Mouse (Mus musculus): ENCODE measurements around the gene Tmc8. TPM values are rescaled to one million over a fixed set of nuclear protein-coding genes. Genes with fewer than 3 reads are reported as not detected.
"Not testable (repeated sequence)": the region's sequence is repeated elsewhere in the genome, so short reads cannot be mapped to it uniquely, and the experiment has no call there.

Gene Tmc8
- polyA plus RNA-seq, 1 experiment from 2014 or later = 0.49 TPM

GRCm38 (mm10) chr11:117813867-117814266 is 32.0 kb downstream of the Tmc8 start:
- in situ Hi-C loops (cut with MboI; ENCODE audit: low pct_unique_long_range_greater_than_20kb) = no loop called here
- CTCF ChIA-PET = interaction anchor here (1.0 to 2.0 kb wide), 3 partner anchors 9 to 23 kb away, joined by 4 to 8 read pairs (median 5); partner anchors contain the start of genes Afmid and Tk1
- no peak for TF ChIP-seq CTCF (IDR thresholded peaks at IDR 0.05)
- POLR2A ChIA-PET = no interaction called here
- DNase-seq (ENCODE audit: low read depth, low spot score) = no peak
- H3K27me3 ChIP-seq = no peaks in the 10 kb centered on the region
- no peak for ATAC-seq

DNA sequence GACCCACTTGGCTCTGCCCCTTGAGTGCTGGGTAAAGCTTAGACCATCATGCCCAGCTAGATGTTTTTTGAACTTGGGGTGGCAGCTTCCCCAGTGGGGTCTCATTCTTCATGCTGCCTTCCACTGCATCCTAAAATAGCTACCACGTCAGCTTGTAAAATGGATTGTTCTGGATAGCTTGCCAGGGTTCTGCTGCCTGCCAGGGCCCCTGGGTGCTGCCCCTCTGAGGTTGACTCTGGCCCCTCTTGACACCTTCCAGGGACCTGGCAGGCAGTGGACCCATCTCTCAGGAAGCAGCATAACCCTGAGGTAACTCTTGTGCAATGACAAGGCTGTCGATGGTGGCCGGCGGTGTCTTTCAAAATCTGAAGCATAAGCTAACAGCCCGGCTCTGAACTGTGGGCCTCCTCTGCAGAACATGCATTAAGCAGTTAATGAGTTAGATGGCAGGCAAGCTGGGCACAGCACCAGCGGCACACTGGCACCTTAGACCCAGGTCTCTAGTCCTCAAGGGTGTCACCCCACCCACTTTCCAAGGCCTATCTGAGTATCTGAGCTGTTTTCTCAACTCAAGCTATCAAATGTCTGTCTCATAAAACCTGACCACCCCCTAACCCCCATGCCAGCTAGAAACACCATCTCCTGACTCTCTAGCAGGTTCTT is 33.0 kb downstream of the Tmc8 start:
- ChIA-PET POLR2A (no interaction called here), CTCF (interaction anchor here (1.9 to 2.0 kb wide), 2 partner anchors 10 to 24 kb away, joined by 5 to 8 read pairs; partner anchors contain the start of genes Afmid and Tk1)

DNA sequence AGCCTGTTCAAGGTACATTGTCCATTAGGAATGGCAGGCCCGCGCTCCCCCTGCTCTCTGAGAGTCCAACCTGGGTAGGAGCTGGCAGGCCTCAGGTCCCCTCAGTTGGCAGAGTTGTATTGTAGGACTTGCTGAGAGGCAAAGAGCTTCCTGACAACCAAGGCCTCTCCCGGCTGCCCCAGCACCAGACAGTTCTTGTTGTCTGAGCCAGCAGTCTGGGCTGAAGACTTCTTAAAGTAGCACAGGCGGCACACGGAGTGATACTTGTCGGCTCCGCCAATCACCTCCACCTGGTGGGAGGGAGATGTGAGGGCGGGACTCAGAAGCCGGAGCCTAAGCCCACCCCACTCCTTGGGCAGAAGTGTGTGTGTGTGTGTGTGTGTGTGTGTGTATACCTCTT is 34.0 kb downstream of the Tmc8 start:
- ATAC-seq; DNase-seq (ENCODE audit: low read depth, low spot score); POLR2A ChIA-PET; CTCF ChIA-PET; H3K27me3 ChIP-seq; in situ Hi-C loops (cut with MboI; ENCODE audit: low pct_unique_long_range_greater_than_20kb): not testable (repeated sequence)

More for the DNA sequence above, 33.0 kb downstream of the Tmc8 start:
- DNase-seq (ENCODE audit: low read depth, low spot score) (no peak), ATAC-seq (no peak)
- in situ Hi-C loops (cut with MboI; ENCODE audit: low pct_unique_long_range_greater_than_20kb) = no loop called here
- no peaks in the 10 kb centered on the region for H3K27me3 ChIP-seq
- no peak for TF ChIP-seq CTCF (IDR thresholded peaks at IDR 0.05)

DNA sequence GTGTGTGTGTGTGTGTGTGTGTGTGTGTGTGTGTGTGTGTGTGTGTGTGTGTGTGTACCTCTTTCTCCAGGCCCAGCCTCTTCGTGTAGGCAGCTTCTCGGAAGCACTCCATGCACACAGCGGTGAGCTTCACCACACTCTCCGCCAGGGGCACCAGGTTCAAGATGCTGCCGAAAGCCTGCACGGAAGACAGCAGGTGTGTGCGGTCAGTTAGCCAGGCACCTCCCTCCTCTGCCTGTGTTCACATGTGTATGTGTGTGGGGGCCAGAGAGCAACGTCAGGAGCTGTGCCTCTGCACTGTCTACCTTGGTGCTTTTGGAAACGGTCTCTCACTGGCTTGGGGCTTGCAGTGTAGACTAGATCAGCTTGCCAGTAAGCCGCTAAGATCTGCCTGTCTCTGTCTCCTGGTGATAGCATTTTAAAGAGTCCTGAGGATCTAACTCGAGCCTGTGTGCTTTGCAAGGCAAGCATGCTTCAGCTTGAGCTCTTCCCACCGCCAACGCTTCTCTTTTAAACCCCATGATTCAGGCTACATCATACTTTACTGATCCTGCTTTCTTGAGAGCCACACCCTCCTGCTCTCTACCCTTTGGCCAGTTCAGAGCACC is 34.6 kb downstream of the Tmc8 start:
- DNase-seq (ENCODE audit: low read depth, low spot score) (no peak), ATAC-seq (no peak)
- CTCF ChIA-PET = interaction anchor here (1.3 to 2.8 kb wide), 2 partner anchors 26 to 107 kb away, joined by 3 to 13 read pairs; no protein-coding TSS in a partner anchor
- TF ChIP-seq CTCF (IDR thresholded peaks at IDR 0.05) = no peak
- in situ Hi-C loops (cut with MboI; ENCODE audit: low pct_unique_long_range_greater_than_20kb) = no loop called here
- no peaks in the 10 kb centered on the region for H3K27me3 ChIP-seq
- POLR2A ChIA-PET = no interaction called here

DNA sequence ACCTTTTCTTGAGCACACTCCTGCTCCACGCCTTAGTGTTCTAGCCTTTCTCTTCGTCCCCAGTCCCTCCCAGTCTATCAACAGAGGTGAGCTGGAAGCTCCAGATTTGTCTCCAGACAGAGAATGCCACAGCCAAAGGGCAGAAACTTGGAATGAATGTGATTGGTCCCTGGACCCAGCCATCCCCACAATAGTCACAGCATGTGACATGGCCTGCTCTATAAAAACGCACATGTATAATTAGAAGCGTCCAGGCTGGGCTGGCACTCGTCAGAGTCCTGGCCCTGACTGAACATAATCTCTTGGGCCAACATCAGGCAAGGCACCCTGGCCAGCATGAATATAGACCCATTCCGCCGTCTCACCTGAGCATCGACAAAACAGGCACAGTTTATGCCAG is 37.2 kb downstream of the Tmc8 start:
- ATAC-seq = no peak
- in situ Hi-C loops (cut with MboI; ENCODE audit: low pct_unique_long_range_greater_than_20kb) = no loop called here
- DNase-seq (ENCODE audit: low read depth, low spot score) = no peak
- no peak for TF ChIP-seq CTCF (IDR thresholded peaks at IDR 0.05)
- CTCF ChIA-PET = interaction anchor here (2.8 kb wide), 1 partner anchor 29 kb away, joined by 13 read pairs; no protein-coding TSS in a partner anchor
- POLR2A ChIA-PET = interaction anchor here (1.7 kb wide), 2 partner anchors 9 to 29 kb away, joined by 4 to 5 read pairs; partner anchors contain the start of gene Birc5
- H3K27me3 ChIP-seq = no peaks in the 10 kb centered on the region

GRCm38 (mm10) chr11:117820173-117820572 is 38.3 kb downstream of the Tmc8 start:
- H3K27me3 ChIP-seq = no peaks in the 10 kb centered on the region
- DNase-seq (ENCODE audit: low read depth, low spot score) (no peak), ATAC-seq (no peak)
- ChIA-PET POLR2A (interaction anchor here (1.7 kb wide), 1 partner anchor 10 kb away, joined by 4 read pairs; no protein-coding TSS in a partner anchor), CTCF (no interaction called here)
- no peak for TF ChIP-seq CTCF (IDR thresholded peaks at IDR 0.05)
- in situ Hi-C loops (cut with MboI; ENCODE audit: low pct_unique_long_range_greater_than_20kb) = loop anchor here (5.0 kb wide), 1 partner anchor 428 kb away; no protein-coding TSS in a partner anchor

DNA sequence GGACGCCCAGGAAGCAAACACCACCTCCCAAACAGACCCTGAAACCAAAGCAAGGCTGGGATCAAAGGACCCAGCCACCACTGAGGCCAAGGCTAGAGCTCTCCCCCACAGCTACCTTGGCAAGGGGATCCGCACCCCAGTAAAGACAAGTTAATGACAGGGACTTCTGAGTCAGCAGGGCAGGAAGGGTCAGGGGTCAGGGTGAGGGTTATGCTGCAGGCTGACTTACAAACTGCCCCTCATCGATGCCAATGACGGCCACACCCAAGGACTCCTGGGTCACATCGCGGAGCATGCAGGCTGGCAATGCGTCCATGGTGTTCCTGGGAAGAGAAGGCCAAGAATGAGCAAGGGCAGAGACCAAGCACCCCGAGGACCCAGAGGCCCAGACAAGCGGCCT is 40.0 kb downstream of the Tmc8 start:
- no peak for DNase-seq (ENCODE audit: low read depth, low spot score)
- POLR2A ChIA-PET = interaction anchor here (1.3 kb wide), 1 partner anchor 10 kb away, joined by 5 read pairs; no protein-coding TSS in a partner anchor
- in situ Hi-C loops (cut with MboI; ENCODE audit: low pct_unique_long_range_greater_than_20kb) = loop anchor here (5.0 kb wide), 1 partner anchor 430 kb away; no protein-coding TSS in a partner anchor

GRCm38 (mm10) chr11:117822728-117823241 is 40.9 kb downstream of the Tmc8 start:
- ATAC-seq (peak; percentile 31), DNase-seq (ENCODE audit: low read depth, low spot score) (no peak)
- in situ Hi-C loops (cut with MboI; ENCODE audit: low pct_unique_long_range_greater_than_20kb) = loop anchor here (5.0 kb wide), 1 partner anchor 430 kb away; no protein-coding TSS in a partner anchor
- POLR2A ChIA-PET = no interaction called here
- TF ChIP-seq CTCF (IDR thresholded peaks at IDR 0.05) = no peak
- CTCF ChIA-PET = interaction anchor here (1.3 kb wide), 1 partner anchor 9 kb away, joined by 4 read pairs; no protein-coding TSS in a partner anchor
- H3K27me3 ChIP-seq = no peaks in the 10 kb centered on the region

More for the DNA sequence above, 40.0 kb downstream of the Tmc8 start:
- CTCF ChIA-PET = interaction anchor here (1.3 kb wide), 1 partner anchor 8 kb away, joined by 4 read pairs; no protein-coding TSS in a partner anchor
- no peaks in the 10 kb centered on the region for H3K27me3 ChIP-seq
- ATAC-seq = no peak
- TF ChIP-seq CTCF (IDR thresholded peaks at IDR 0.05) = no peak

GRCm38 (mm10) chr11:117823411-117823810 is 41.5 kb downstream of the Tmc8 start:
- in situ Hi-C loops (cut with MboI; ENCODE audit: low pct_unique_long_range_greater_than_20kb) = loop anchor here (5.0 kb wide), 1 partner anchor 431 kb away; no protein-coding TSS in a partner anchor
- ChIA-PET CTCF (no interaction called here), POLR2A (interaction anchor here (1.2 kb wide), 1 partner anchor 433 kb away, joined by 4 read pairs; no protein-coding TSS in a partner anchor)
- ATAC-seq (no peak), DNase-seq (ENCODE audit: low read depth, low spot score) (no peak)
- no peak for TF ChIP-seq CTCF (IDR thresholded peaks at IDR 0.05)
- no peaks in the 10 kb centered on the region for H3K27me3 ChIP-seq

Measured in Patski (cell line).